Mouse (Mus musculus): ENCODE data around the gene Nckap1.

- TF ChIP-seq TAL1 (IDR thresholded peaks at IDR 0.05; ENCODE audit: low read length), result no peak
- no peak for TF ChIP-seq GATA1 (IDR thresholded peaks at IDR 0.05; ENCODE audit: low read length)
These were observed 21.5 kb downstream of the Nckap1 start for GRCm38 (mm10) chr2:80559655-80560054.
